Mouse (Mus musculus) cerebellum, adult 11-12 months (tissue): ENCODE data around the gene Tgif1.

Source experiments
- DNase-seq: peaks from one replicate; pipeline ENCODE4 v3.0.0; 2022

Tgif1 gene

GRCm38 (mm10) chr17:70853436-70853905 is at the start of gene Tgif1:
TSS of gene Tgif1 (minus strand) at chr17:70853546.
- DNase-seq: no peak

GRCm38 (mm10) chr17:70900660-70901059 is 47.3 kb upstream of the Tgif1 start:
- no peak for DNase-seq

GRCm38 (mm10) chr17:70899642-70900041 is 46.3 kb upstream of the Tgif1 start:
- DNase-seq: no peak

GRCm38 (mm10) chr17:70894867-70895266 is 41.5 kb upstream of the Tgif1 start:
- DNase-seq: peak; percentile 87

GRCm38 (mm10) chr17:70893151-70893550 is 39.8 kb upstream of the Tgif1 start:
- DNase-seq: no peak

GRCm38 (mm10) chr17:70892288-70893096 is 39.1 kb upstream of the Tgif1 start:
- DNase-seq: no peak

- DNase-seq: no peak
These were observed 37.2 kb upstream of the Tgif1 start for GRCm38 (mm10) chr17:70890571-70890970.

- no peak for DNase-seq
These were observed 35.3 kb upstream of the Tgif1 start for GRCm38 (mm10) chr17:70888657-70889056.

- DNase-seq: no peak
These were observed 34.5 kb upstream of the Tgif1 start for GRCm38 (mm10) chr17:70887848-70888247.

- DNase-seq: no peak
These were observed 33.5 kb upstream of the Tgif1 start for GRCm38 (mm10) chr17:70886641-70887391.

GRCm38 (mm10) chr17:70885868-70886267 is 32.5 kb upstream of the Tgif1 start:
- no peak for DNase-seq

- DNase-seq: no peak
These were observed 28.6 kb upstream of the Tgif1 start for GRCm38 (mm10) chr17:70881934-70882333.

- no peak for DNase-seq
These were observed 27.8 kb upstream of the Tgif1 start for GRCm38 (mm10) chr17:70881194-70881593.

- DNase-seq: no peak
These were observed 24.9 kb upstream of the Tgif1 start for GRCm38 (mm10) chr17:70878237-70878636.

- no peak for DNase-seq
These were observed 20.4 kb upstream of the Tgif1 start for GRCm38 (mm10) chr17:70873778-70874124.

- no peak for DNase-seq
These were observed 19.8 kb upstream of the Tgif1 start for GRCm38 (mm10) chr17:70872936-70873777.

- no peak for DNase-seq
These were observed 19.0 kb upstream of the Tgif1 start for GRCm38 (mm10) chr17:70872094-70872929.

GRCm38 (mm10) chr17:70871676-70872075 is 18.3 kb upstream of the Tgif1 start:
- no peak for DNase-seq

- no peak for DNase-seq
These were observed 17.2 kb upstream of the Tgif1 start for GRCm38 (mm10) chr17:70870581-70870980.

- DNase-seq: no peak
These were observed 15.4 kb upstream of the Tgif1 start for GRCm38 (mm10) chr17:70868577-70869229.

- no peak for DNase-seq
These were observed 13.3 kb upstream of the Tgif1 start for GRCm38 (mm10) chr17:70866538-70867114.
